Mouse (Mus musculus) cortical plate, adult 2 months (tissue): ENCODE data around the gene Aldh3b1.

ENCODE experiments used
- CTCF ChIP-seq: fragments of 200-500 bp; IDR thresholded peaks from 2 replicates; pipeline ENCODE4 v1.5.1; 2011; ENCODE audit warnings: mild to moderate bottlenecking, control low read depth, low read length; ENCODE audit not compliant: insufficient read depth; ENCODE audit errors: extremely low read depth
- POLR2A ChIP-seq: fragments of 200-500 bp; IDR thresholded peaks from 2 replicates; pipeline ENCODE4 v1.6.1; 2011; ENCODE audit warnings: mild to moderate bottlenecking, low read length, control low read depth; ENCODE audit not compliant: insufficient read depth; ENCODE audit errors: extremely low read depth

- TF ChIP-seq CTCF (no peak), POLR2A (no peak)
Observed at GRCm38 (mm10) chr19:3916727-3917126, 12.9 kb downstream of the Aldh3b1 start.
